Mouse (Mus musculus): ENCODE measurements around the gene Egfl6. TPM values are rescaled to one million over a fixed set of nuclear protein-coding genes. Genes with fewer than 3 reads are reported as not detected.
"Not testable (repeated sequence)": the region's sequence is repeated elsewhere in the genome, so short reads cannot be mapped to it uniquely, and the experiment has no call there.

The Egfl6 gene
- polyA plus RNA-seq, 1 experiment from 2014 or later: 6.1 TPM

- WGBS: 70% methylated on average over 3 of the region's 3 CpGs
- H3K4me2 ChIP-seq (ENCODE audit: low read length): no peak overlapping the region
These were observed 69.6 kb downstream of the Egfl6 start for GRCm38 (mm10) chrX:166515923-166516322.

GRCm38 (mm10) chrX:166514035-166514434, 71.5 kb downstream of the Egfl6 start:
- not testable (repeated sequence) for H3K4me1 ChIP-seq (ENCODE audit: control insufficient read depth in 2 of 2, insufficient read depth in 2 of 2, low read length in 2 of 2); H3K9me3 ChIP-seq (ENCODE audit: control insufficient read depth, low read length); H3K9ac ChIP-seq (ENCODE audit: low read length); H3K27me3 ChIP-seq (ENCODE audit: control insufficient read depth, insufficient read depth, low read length); H3K36me3 ChIP-seq (ENCODE audit: control insufficient read depth, insufficient read depth, low read length); ATAC-seq (ENCODE audit: insufficient number of reproducible peaks, insufficient read depth, low FRiP score, low read depth); H3K27ac ChIP-seq (replicated peaks in 1 of 2; ENCODE audit: control insufficient read depth in 1 of 2, insufficient read depth in 1 of 2, low read depth in 2 of 2, low read length in 2 of 2); H3K4me3 ChIP-seq (ENCODE audit: control insufficient read depth in 1 of 2, insufficient read depth in 1 of 2, low read depth in 1 of 2, low read length in 2 of 2)
- H3K4me2 ChIP-seq (ENCODE audit: low read length): peak overlapping the region; percentile 40
- 27% methylated on average over 12 of the region's 12 CpGs for WGBS

More at GRCm38 (mm10) chrX:166515923-166516322, 69.6 kb downstream of the Egfl6 start:
- Histone ChIP-seq H3K9me3 (ENCODE audit: control insufficient read depth, low read length) (no peaks in the 10 kb centered on the region), H3K36me3 (ENCODE audit: control insufficient read depth, insufficient read depth, low read length) (no peaks in the 10 kb centered on the region), H3K27ac (replicated peaks in 1 of 2; ENCODE audit: control insufficient read depth in 1 of 2, insufficient read depth in 1 of 2, low read depth in 2 of 2, low read length in 2 of 2) (no peak overlapping the region), H3K4me3 (ENCODE audit: control insufficient read depth in 1 of 2, insufficient read depth in 1 of 2, low read depth in 1 of 2, low read length in 2 of 2) (no peak overlapping the region), H3K4me1 (ENCODE audit: control insufficient read depth in 2 of 2, insufficient read depth in 2 of 2, low read length in 2 of 2) (no peaks in the 10 kb centered on the region; a peak in 1 of 4 replicates), H3K27me3 (ENCODE audit: control insufficient read depth, insufficient read depth, low read length) (no peaks in the 10 kb centered on the region), H3K9ac (ENCODE audit: low read length) (no peak overlapping the region)
- ATAC-seq (ENCODE audit: insufficient number of reproducible peaks, insufficient read depth, low FRiP score, low read depth): no peak

GRCm38 (mm10) chrX:166512071-166512470, 73.4 kb downstream of the Egfl6 start:
- Histone ChIP-seq H3K4me2 (ENCODE audit: low read length) (no peak overlapping the region), H3K36me3 (ENCODE audit: control insufficient read depth, insufficient read depth, low read length) (no peaks in the 10 kb centered on the region), H3K9me3 (ENCODE audit: control insufficient read depth, low read length) (no peaks in the 10 kb centered on the region), H3K9ac (ENCODE audit: low read length) (no peak overlapping the region), H3K4me1 (ENCODE audit: control insufficient read depth in 2 of 2, insufficient read depth in 2 of 2, low read length in 2 of 2) (no peaks in the 10 kb centered on the region), H3K27me3 (ENCODE audit: control insufficient read depth, insufficient read depth, low read length) (no peaks in the 10 kb centered on the region), H3K27ac (replicated peaks in 1 of 2; ENCODE audit: control insufficient read depth in 1 of 2, insufficient read depth in 1 of 2, low read depth in 2 of 2, low read length in 2 of 2) (no peak overlapping the region), H3K4me3 (ENCODE audit: control insufficient read depth in 1 of 2, insufficient read depth in 1 of 2, low read depth in 1 of 2, low read length in 2 of 2) (no peak overlapping the region)
- 83% methylated on average over 4 of the region's 4 CpGs for WGBS
- no peak for ATAC-seq (ENCODE audit: insufficient number of reproducible peaks, insufficient read depth, low FRiP score, low read depth)

- no peak for ATAC-seq (ENCODE audit: insufficient number of reproducible peaks, insufficient read depth, low FRiP score, low read depth)
These were observed 74.4 kb downstream of the Egfl6 start for GRCm38 (mm10) chrX:166511107-166511506.

GRCm38 (mm10) chrX:166509761-166510738, 75.5 kb downstream of the Egfl6 start:
- no peaks in the 10 kb centered on the region for H3K36me3 ChIP-seq (ENCODE audit: control insufficient read depth, insufficient read depth, low read length)
- no peaks in the 10 kb centered on the region for H3K4me1 ChIP-seq (ENCODE audit: control insufficient read depth in 2 of 2, insufficient read depth in 2 of 2, low read length in 2 of 2)
- peak overlapping the region; percentile 79 for H3K9ac ChIP-seq (ENCODE audit: low read length)
- ATAC-seq (ENCODE audit: insufficient number of reproducible peaks, insufficient read depth, low FRiP score, low read depth): peak; percentile 98
- no peaks in the 10 kb centered on the region for H3K9me3 ChIP-seq (ENCODE audit: control insufficient read depth, low read length)
- peak overlapping the region; percentile 66 for H3K4me2 ChIP-seq (ENCODE audit: low read length)
- peak overlapping the region; percentile 98 to 100 for H3K27ac ChIP-seq (replicated peaks in 1 of 2; ENCODE audit: control insufficient read depth in 1 of 2, insufficient read depth in 1 of 2, low read depth in 2 of 2, low read length in 2 of 2)
- no peaks in the 10 kb centered on the region for H3K27me3 ChIP-seq (ENCODE audit: control insufficient read depth, insufficient read depth, low read length)
- peak overlapping the region; percentile 56 to 83 for H3K4me3 ChIP-seq (ENCODE audit: control insufficient read depth in 1 of 2, insufficient read depth in 1 of 2, low read depth in 1 of 2, low read length in 2 of 2)
- 19% methylated on average over 65 of the region's 65 CpGs for WGBS

More at GRCm38 (mm10) chrX:166511107-166511506, 74.4 kb downstream of the Egfl6 start:
- H3K27me3 ChIP-seq (ENCODE audit: control insufficient read depth, insufficient read depth, low read length): no peaks in the 10 kb centered on the region
- no peak overlapping the region for H3K9ac ChIP-seq (ENCODE audit: low read length)
- no peak overlapping the region for H3K27ac ChIP-seq (replicated peaks in 1 of 2; ENCODE audit: control insufficient read depth in 1 of 2, insufficient read depth in 1 of 2, low read depth in 2 of 2, low read length in 2 of 2)
- no peak overlapping the region for H3K4me3 ChIP-seq (ENCODE audit: control insufficient read depth in 1 of 2, insufficient read depth in 1 of 2, low read depth in 1 of 2, low read length in 2 of 2)
- H3K4me1 ChIP-seq (ENCODE audit: control insufficient read depth in 2 of 2, insufficient read depth in 2 of 2, low read length in 2 of 2): no peaks in the 10 kb centered on the region
- H3K36me3 ChIP-seq (ENCODE audit: control insufficient read depth, insufficient read depth, low read length): no peaks in the 10 kb centered on the region
- H3K9me3 ChIP-seq (ENCODE audit: control insufficient read depth, low read length): no peaks in the 10 kb centered on the region
- H3K4me2 ChIP-seq (ENCODE audit: low read length): peak overlapping the region; percentile 56; the same call in 1 of the 2 replicates

- Histone ChIP-seq H3K4me1 (ENCODE audit: control insufficient read depth in 2 of 2, insufficient read depth in 2 of 2, low read length in 2 of 2) (no peaks in the 10 kb centered on the region), H3K9ac (ENCODE audit: low read length) (no peak overlapping the region), H3K9me3 (ENCODE audit: control insufficient read depth, low read length) (no peaks in the 10 kb centered on the region), H3K27ac (replicated peaks in 1 of 2; ENCODE audit: control insufficient read depth in 1 of 2, insufficient read depth in 1 of 2, low read depth in 2 of 2, low read length in 2 of 2) (no peak overlapping the region), H3K36me3 (ENCODE audit: control insufficient read depth, insufficient read depth, low read length) (no peaks in the 10 kb centered on the region; the same call in 1 of the 2 replicates), H3K4me2 (ENCODE audit: low read length) (no peak overlapping the region), H3K4me3 (ENCODE audit: control insufficient read depth in 1 of 2, insufficient read depth in 1 of 2, low read depth in 1 of 2, low read length in 2 of 2) (no peak overlapping the region), H3K27me3 (ENCODE audit: control insufficient read depth, insufficient read depth, low read length) (no peaks in the 10 kb centered on the region)
- WGBS: 53% methylated on average over 2 of the region's 2 CpGs
- ATAC-seq (ENCODE audit: insufficient number of reproducible peaks, insufficient read depth, low FRiP score, low read depth): no peak
These were observed 81.1 kb downstream of the Egfl6 start for GRCm38 (mm10) chrX:166504421-166504820.

GRCm38 (mm10) chrX:166499496-166500190, 85.9 kb downstream of the Egfl6 start:
- Histone ChIP-seq H3K36me3 (ENCODE audit: control insufficient read depth, insufficient read depth, low read length) (no peaks in the 10 kb centered on the region; the same call in 1 of the 2 replicates), H3K27me3 (ENCODE audit: control insufficient read depth, insufficient read depth, low read length) (no peaks in the 10 kb centered on the region), H3K9me3 (ENCODE audit: control insufficient read depth, low read length) (no peaks in the 10 kb centered on the region), H3K9ac (ENCODE audit: low read length) (no peak overlapping the region), H3K4me3 (ENCODE audit: control insufficient read depth in 1 of 2, insufficient read depth in 1 of 2, low read depth in 1 of 2, low read length in 2 of 2) (no peak overlapping the region), H3K27ac (replicated peaks in 1 of 2; ENCODE audit: control insufficient read depth in 1 of 2, insufficient read depth in 1 of 2, low read depth in 2 of 2, low read length in 2 of 2) (no peak overlapping the region), H3K4me2 (ENCODE audit: low read length) (no peak overlapping the region), H3K4me1 (ENCODE audit: control insufficient read depth in 2 of 2, insufficient read depth in 2 of 2, low read length in 2 of 2) (no peaks in the 10 kb centered on the region)
- 69% methylated on average over 1 of the region's 1 CpGs for WGBS
- no peak for ATAC-seq (ENCODE audit: insufficient number of reproducible peaks, insufficient read depth, low FRiP score, low read depth)

Measured in heart, embryonic 14.5 days (tissue).